Mouse (Mus musculus) forebrain, embryonic 10.5 days (tissue): ENCODE results near the gene A930004D18Rik. TPM values are rescaled to one million over a fixed set of nuclear protein-coding genes. Genes with fewer than 3 reads are reported as not detected.
A peak's percentile ranks its signal among the peaks of the same experiment; 100 is the strongest.

Source experiments
- DNase-seq: peaks from one replicate; pipeline ENCODE4 v3.0.0-alpha.2; 2017; ENCODE audit warnings: low spot score; ENCODE audit errors: extremely low spot score
- H3K27ac ChIP-seq: fragments of 300-500 bp; sonication (generic); 2 replicates; pipeline ENCODE4 v1.5.1; 2016; ENCODE audit warnings: mild to moderate bottlenecking
- H3K27me3 ChIP-seq: fragments of 300-500 bp; sonication (generic); 2 replicates; pipeline ENCODE4 v1.6.1; 2016; ENCODE audit warnings: mild to moderate bottlenecking; ENCODE audit not compliant: poor library complexity, severe bottlenecking
- H3K36me3 ChIP-seq: fragments of 300-500 bp; sonication (generic); replicated peaks from 2 replicates; pipeline ENCODE4 v1.6.1; 2016; ENCODE audit warnings: mild to moderate bottlenecking, moderate library complexity
- H3K4me1 ChIP-seq: fragments of 300-500 bp; sonication (generic); 2 replicates; pipeline ENCODE4 v1.6.1; 2016
- H3K4me3 ChIP-seq: fragments of 300-500 bp; sonication (generic); 2 replicates; pipeline ENCODE4 v1.5.1; 2016; ENCODE audit warnings: mild to moderate bottlenecking, moderate library complexity
- H3K9me3 ChIP-seq: fragments of 300-500 bp; sonication (generic); 2 replicates; pipeline ENCODE4 v1.6.1; 2016; ENCODE audit warnings: mild to moderate bottlenecking, moderate library complexity
- WGBS: fragments of 180-500 bp; shearing (Covaris S2); methylation state at CpG from one replicate; pipeline ENCODE4 v1.1.7; 2016; 5-methylcytosine and 5-hydroxymethylcytosine counted together
- polyA plus RNA-seq: library from polyadenylated mRNA; unstranded; fragments of >200 nt; fragmentation: Nextera tagmentation; extraction: Ambion mirVana; gene quantifications from 2 replicates; pipeline ENCODE4 v1.2.1, GENCODE M21; 2016

The A930004D18Rik gene
- polyA plus RNA-seq, 1 experiment from 2014 or later = 17.9 TPM

- WGBS = 10% methylated on average over 9 of the region's 9 CpGs
Measured at GRCm38 (mm10) chr2:18058146-18058708, 20.7 kb upstream of the A930004D18Rik start.

GRCm38 (mm10) chr2:18057336-18058145, 20.0 kb upstream of the A930004D18Rik start:
- Histone ChIP-seq H3K4me3 (peak overlapping the region; percentile 93), H3K27me3 (no peaks in the 10 kb centered on the region), H3K9me3 (no peaks in the 10 kb centered on the region), H3K4me1 (peaks cover 66% of the 10 kb centered on the region), H3K27ac (peak overlapping the region; percentile 99), H3K36me3 (no peaks in the 10 kb centered on the region)
- under 1% methylated on average over 48 of the region's 48 CpGs for WGBS
- peak; percentile 61 for DNase-seq

More at GRCm38 (mm10) chr2:18058146-18058708, 20.7 kb upstream of the A930004D18Rik start:
- peak overlapping the region; percentile 93 for H3K4me3 ChIP-seq
- H3K27ac ChIP-seq = peak overlapping the region; percentile 99
- no peaks in the 10 kb centered on the region for H3K36me3 ChIP-seq
- H3K9me3 ChIP-seq = no peaks in the 10 kb centered on the region
- H3K27me3 ChIP-seq = no peaks in the 10 kb centered on the region
- no peak for DNase-seq
- peaks cover 66% of the 10 kb centered on the region for H3K4me1 ChIP-seq

DNA sequence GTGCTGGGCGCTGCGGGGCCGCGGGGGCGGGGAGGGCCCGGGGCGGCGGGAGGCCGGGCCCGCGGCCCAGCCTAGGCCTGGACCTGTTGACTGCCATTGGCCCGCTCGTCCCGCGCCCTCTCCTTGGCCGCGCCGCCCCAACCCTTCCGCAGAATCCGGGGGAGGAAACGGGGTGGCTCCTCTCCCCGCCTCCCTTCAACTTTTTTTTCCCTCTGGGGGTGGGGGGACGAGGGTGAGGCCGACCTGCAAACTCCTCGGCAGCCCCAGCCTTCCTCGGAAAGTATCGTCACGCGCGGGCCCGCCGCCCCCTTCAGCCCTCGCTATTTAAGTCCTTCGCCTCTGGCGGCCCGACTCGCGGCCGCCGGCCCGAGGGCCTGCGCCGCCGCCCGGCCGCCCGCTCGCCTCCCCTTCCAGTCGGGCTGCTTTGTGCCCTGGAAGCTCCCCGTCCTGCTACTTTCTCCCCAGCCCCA, 19.3 kb upstream of the A930004D18Rik start:
- Histone ChIP-seq H3K9me3 (no peaks in the 10 kb centered on the region), H3K27ac (peak overlapping the region; percentile 99), H3K4me1 (peaks cover 66% of the 10 kb centered on the region), H3K4me3 (peak overlapping the region; percentile 93), H3K27me3 (no peaks in the 10 kb centered on the region), H3K36me3 (no peaks in the 10 kb centered on the region)
- under 1% methylated on average over 35 of the region's 50 CpGs for WGBS
- peak; percentile 93 for DNase-seq

- DNase-seq = peak; percentile 99
- under 1% methylated on average over 45 of the region's 66 CpGs for WGBS
- Histone ChIP-seq H3K9me3 (no peaks in the 10 kb centered on the region), H3K4me3 (peak overlapping the region; percentile 93), H3K4me1 (peaks cover 68% of the 10 kb centered on the region), H3K27me3 (no peaks in the 10 kb centered on the region), H3K36me3 (no peaks in the 10 kb centered on the region), H3K27ac (peak overlapping the region; percentile 99)
Measured at GRCm38 (mm10) chr2:18055929-18056785, 18.6 kb upstream of the A930004D18Rik start.

DNA sequence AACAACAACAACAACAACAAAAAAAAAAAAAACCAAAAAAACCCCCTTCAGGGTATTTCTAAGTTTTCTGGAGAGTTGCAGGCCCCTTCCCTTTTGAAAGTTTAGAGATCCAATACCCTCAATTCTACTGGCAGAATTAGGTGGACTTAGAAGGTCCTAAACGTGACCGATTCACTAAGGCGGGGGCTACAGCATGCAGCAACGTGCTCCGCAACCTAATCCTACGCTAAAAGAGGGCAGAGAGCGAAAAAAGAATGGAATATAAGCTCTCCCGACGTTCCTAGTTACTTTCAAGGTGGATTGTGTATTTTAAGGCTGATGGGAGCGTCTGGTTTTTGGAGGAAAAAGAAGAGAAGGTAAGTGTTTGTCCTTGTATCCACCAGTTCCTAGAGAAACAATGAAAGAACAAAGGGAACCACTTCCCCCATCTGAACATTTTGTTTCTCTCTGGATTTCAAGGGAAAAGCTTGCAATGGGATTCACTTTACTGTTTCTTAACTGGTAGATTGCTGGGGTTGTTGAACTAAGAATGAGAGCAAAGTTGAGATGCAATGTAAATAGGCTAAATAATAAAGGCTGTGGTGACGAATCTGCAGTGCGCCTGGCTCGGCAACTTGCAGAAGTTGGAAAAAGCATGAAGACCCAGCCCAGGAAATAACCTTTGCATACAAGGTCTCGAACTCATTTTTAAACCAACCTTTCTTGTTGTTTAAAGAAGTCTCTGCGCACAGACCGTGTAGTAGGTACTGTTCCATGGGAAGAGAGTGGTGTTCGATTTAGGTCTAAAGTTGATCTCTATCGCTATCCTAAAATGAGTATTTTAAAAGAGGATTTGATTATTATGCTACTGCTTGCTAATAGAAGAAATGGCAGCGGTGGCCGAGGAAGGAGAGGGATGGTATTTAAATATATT, 17.7 kb upstream of the A930004D18Rik start, which contains the start of gene Mllt10:
Gene Mllt10 (plus strand): TSS at position 222 of the 913 bp plus-strand sequence.
- Histone ChIP-seq H3K36me3 (no peaks in the 10 kb centered on the region), H3K27ac (peak within 1 kb of the TSS; percentile 99), H3K27me3 (no peaks in the 10 kb centered on the region), H3K9me3 (no peaks in the 10 kb centered on the region), H3K4me3 (peak within 1 kb of the TSS; percentile 93), H3K4me1 (peaks cover 68% of the 10 kb centered on the region)
- DNase-seq = no peak
- under 1% methylated on average over 20 of the region's 20 CpGs for WGBS

- WGBS = 7% methylated on average over 2 of the region's 2 CpGs
- no peak for DNase-seq
- no peaks in the 10 kb centered on the region for H3K36me3 ChIP-seq
- H3K4me3 ChIP-seq = peak overlapping the region; percentile 93
- H3K9me3 ChIP-seq = no peaks in the 10 kb centered on the region
- no peaks in the 10 kb centered on the region for H3K27me3 ChIP-seq
- peaks cover 68% of the 10 kb centered on the region for H3K4me1 ChIP-seq
- peak overlapping the region; percentile 99 for H3K27ac ChIP-seq
Measured at GRCm38 (mm10) chr2:18053951-18054530, 16.5 kb upstream of the A930004D18Rik start.

DNA sequence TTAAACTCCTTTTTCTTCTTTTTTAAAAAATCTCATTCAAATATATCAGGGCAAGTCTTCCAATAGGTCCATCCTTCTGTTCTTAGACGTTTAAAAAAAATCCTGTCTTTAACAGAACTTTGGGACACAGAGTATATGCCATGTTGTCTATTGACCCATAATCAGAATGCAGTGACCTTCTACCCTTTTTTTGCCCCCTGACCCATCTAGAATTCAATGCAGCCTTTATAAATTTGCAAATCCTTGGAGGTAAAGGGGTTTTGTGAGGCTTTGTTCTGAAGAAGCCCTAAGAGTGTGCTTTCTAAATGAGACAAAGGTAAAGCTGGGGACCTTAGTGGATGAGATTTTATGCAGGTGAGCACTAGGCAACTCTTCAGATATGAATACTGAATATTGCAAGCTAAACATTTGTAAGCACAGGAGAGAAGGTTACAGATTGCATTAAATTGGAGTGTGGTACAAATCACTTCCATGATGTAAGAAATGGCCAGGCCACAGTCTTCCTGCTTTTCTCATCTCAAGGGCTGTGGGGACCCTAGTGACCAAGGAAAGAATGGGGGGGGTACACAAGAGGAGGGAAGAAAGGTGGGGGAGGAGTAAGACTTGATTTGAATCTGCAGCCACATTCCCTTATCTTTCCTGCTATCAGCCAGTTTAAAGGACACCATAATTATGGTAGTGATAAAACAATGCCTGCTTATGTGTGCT, 15.9 kb upstream of the A930004D18Rik start:
- Histone ChIP-seq H3K36me3 (no peaks in the 10 kb centered on the region), H3K27me3 (no peaks in the 10 kb centered on the region), H3K4me3 (peak overlapping the region; percentile 93), H3K4me1 (peaks cover 66% of the 10 kb centered on the region), H3K9me3 (no peaks in the 10 kb centered on the region), H3K27ac (peak overlapping the region; percentile 99)
- no peak for DNase-seq
- WGBS = 5% methylated on average over 1 of the region's 1 CpGs

GRCm38 (mm10) chr2:18052581-18052980, 15.0 kb upstream of the A930004D18Rik start:
- peak overlapping the region; percentile 99 for H3K27ac ChIP-seq
- no peak for DNase-seq
- WGBS = 16% methylated on average over 3 of the region's 3 CpGs
- peak overlapping the region; percentile 93 for H3K4me3 ChIP-seq
- no peaks in the 10 kb centered on the region for H3K36me3 ChIP-seq
- peaks cover 62% of the 10 kb centered on the region for H3K4me1 ChIP-seq
- H3K9me3 ChIP-seq = no peaks in the 10 kb centered on the region
- no peaks in the 10 kb centered on the region for H3K27me3 ChIP-seq

GRCm38 (mm10) chr2:18051831-18052170, 14.3 kb upstream of the A930004D18Rik start:
- H3K36me3 ChIP-seq = peaks cover 2% of the 10 kb centered on the region; the same call in 1 of the 2 replicates
- peak overlapping the region; percentile 93 for H3K4me3 ChIP-seq
- peaks cover 62% of the 10 kb centered on the region for H3K4me1 ChIP-seq
- no peak for DNase-seq
- no peaks in the 10 kb centered on the region for H3K9me3 ChIP-seq
- no peaks in the 10 kb centered on the region for H3K27me3 ChIP-seq
- H3K27ac ChIP-seq = peak overlapping the region; percentile 99
- 21% methylated on average over 3 of the region's 3 CpGs for WGBS

DNA sequence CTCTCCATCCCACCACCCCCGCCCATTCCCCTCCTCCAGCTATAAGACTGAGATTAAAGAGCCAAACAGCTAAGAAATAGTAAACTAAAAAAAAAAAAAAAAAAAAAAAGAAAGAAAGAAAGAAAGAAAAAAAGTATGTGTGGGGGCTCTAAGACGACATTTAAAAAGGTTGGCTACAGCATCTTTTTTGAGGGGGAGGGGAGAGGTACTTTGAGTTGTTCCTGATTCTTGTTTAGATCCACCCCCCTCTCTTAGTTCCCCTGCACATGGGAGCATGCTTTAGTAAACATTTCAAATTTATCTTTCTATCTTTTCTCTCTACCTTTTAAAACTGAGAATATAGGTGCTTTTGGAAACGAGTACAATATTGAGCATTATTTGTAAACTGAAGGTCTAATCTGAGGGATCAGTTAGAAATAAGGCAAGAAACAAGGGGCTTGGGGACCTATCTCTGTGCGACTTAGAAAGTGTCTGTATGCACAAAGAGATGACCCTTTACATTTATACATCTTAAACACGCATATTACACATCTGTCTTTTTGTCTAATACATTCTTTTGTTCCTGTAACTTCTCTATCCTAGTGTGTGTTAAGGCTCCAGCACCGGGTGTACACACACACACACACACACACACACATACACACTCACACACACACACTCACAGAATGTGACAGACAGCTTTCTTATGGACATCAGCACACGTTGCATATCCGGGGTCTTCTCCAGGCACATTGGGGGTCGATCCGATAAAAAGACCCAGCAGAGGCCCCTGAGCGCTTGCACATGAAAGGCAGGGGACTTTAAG, 13.7 kb upstream of the A930004D18Rik start:
- peaks cover 62% of the 10 kb centered on the region for H3K4me1 ChIP-seq
- 4% methylated on average over 11 of the region's 11 CpGs for whole genome bisulfite sequencing
- H3K27ac ChIP-seq = peak overlapping the region; percentile 99
- H3K4me3 ChIP-seq = peak overlapping the region; percentile 93
- H3K9me3 ChIP-seq = no peaks in the 10 kb centered on the region
- peaks cover 5% of the 10 kb centered on the region; the same call in 1 of the 2 replicates for H3K36me3 ChIP-seq
- H3K27me3 ChIP-seq = no peaks in the 10 kb centered on the region
- peak; percentile 60 for DNase-seq
